1 mouse cellular context compared by ENCODE assay signal in genomic region chr4:140977886-140978692, GRCm38 (mm10).
TF ChIP-seq lines count a peak whose summit lies in the region.

No protein-coding gene starts in this region.

TF ChIP-seq in MEL, 35 proteins besides CTCF, POLR2A, EP300 and RAD21 (continued from another document):
- TF ChIP-seq USF2 (IDR thresholded peaks at IDR 0.05; ENCODE audit: borderline replicate concordance in 1 of 2, insufficient read depth in 1 of 2, low read depth in 1 of 2, low read length in 2 of 2) (no peak), SMC3 (IDR thresholded peaks at IDR 0.05; ENCODE audit: low read depth, low read length) (no peak), TCF12 (IDR thresholded peaks at IDR 0.05; ENCODE audit: low read depth, low read length) (no peak), USF1 (IDR thresholded peaks at IDR 0.05; ENCODE audit: low read depth, low read length) (no peak), GABPA (IDR thresholded peaks at IDR 0.05; ENCODE audit: low read depth, low read length) (no peak), ZMIZ1 (IDR thresholded peaks at IDR 0.05; ENCODE audit: low read depth, low read length) (no peak), CHD1 (IDR thresholded peaks at IDR 0.05; ENCODE audit: low read depth, low read length) (no peak), MXI1 (IDR thresholded peaks at IDR 0.05; ENCODE audit: low read depth, low read length) (no peak), TAL1 (IDR thresholded peaks at IDR 0.05; ENCODE audit: low read length) (no peak), JUND (IDR thresholded peaks at IDR 0.05; ENCODE audit: low read depth, low read length) (no peak), SIN3A (IDR thresholded peaks at IDR 0.05; ENCODE audit: low read length) (peak; percentile 73), ETS1 (IDR thresholded peaks at IDR 0.05; ENCODE audit: low read depth, low read length) (peak; percentile 54; the same call in 1 of the 2 replicates)
